Mouse (Mus musculus): Measurements from ENCODE around the gene Gm37240. TPM values are rescaled to one million over a fixed set of nuclear protein-coding genes. Genes with fewer than 3 reads are reported as not detected.
A peak's percentile ranks its signal among the peaks of the same experiment; 100 is the strongest.

Gm37240 gene
- polyA plus RNA-seq, 1 experiment from 2014 or later, result 15.1 TPM

DNA sequence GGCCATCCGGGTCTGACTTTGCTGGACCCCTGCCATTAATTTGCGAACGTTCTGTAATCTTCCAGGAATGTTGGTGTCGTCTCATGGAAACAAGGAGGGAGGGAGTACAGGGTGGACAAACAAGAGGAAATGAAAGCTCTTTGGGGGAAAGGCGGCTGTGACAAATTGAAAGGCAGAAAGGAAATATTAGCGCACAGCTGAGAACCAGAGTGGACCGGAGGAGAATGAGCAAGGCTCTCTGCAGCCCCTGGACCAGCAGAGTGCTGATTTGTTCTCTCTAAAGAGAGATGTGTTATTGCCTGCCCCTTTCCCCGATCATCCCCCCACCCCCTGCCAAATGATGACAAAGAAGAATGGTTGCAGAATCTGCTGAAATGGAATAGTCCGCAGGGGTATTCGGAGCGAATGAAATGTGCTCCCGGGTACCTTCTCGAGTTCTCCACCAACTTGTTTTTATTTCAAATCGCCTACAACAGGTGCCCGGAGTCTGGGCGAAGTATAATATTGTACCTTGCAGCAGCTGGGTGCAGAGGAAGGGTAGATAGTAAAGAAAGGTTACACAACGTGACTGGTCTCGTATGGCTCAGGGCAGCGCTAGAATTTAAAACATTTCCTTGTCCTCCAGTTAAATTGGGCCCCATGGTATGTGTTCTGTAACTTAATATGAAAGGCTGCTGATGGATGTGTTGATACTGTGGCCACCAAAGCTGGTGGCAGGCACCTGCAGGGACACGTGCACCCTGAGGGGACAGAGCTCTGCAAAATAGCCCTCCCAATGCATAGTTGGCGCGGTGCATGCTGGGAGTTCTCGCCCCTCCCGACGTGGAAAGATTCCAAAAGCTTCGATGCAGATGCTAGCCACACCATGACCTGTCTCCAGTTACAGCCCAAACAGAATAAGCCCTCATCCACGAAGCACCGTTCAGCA, 712.5 kb downstream of the Gm37240 start:
- Histone ChIP-seq H3K36me3 (ENCODE audit: control insufficient read depth, insufficient read depth, low read length) (no peaks in the 10 kb centered on the region), H3K9me3 (ENCODE audit: control insufficient read depth, low read length) (peaks cover 5% of the 10 kb centered on the region), H3K4me2 (replicated peaks; ENCODE audit: low read depth, low read length) (0 out of 2 replicates have a peak overlapping the region, but pooled peaks have one; percentile 13), H3K27ac (ENCODE audit: low read depth, low read length) (no peak overlapping the region), H3K9ac (ENCODE audit: low read depth, low read length) (no peak overlapping the region), H3K4me3 (ENCODE audit: low read length) (no peak overlapping the region), H3K27me3 (ENCODE audit: control insufficient read depth, insufficient read depth, low read length) (no peaks in the 10 kb centered on the region), H3K4me1 (ENCODE audit: control insufficient read depth, insufficient read depth, low read length) (peaks cover 3% of the 10 kb centered on the region; the same call in 1 of the 2 replicates)
- WGBS, result 44% methylated on average over 28 of the region's 28 CpGs
- ATAC-seq (ENCODE audit: low FRiP score, low TSS enrichment), result peak; percentile 78

DNA sequence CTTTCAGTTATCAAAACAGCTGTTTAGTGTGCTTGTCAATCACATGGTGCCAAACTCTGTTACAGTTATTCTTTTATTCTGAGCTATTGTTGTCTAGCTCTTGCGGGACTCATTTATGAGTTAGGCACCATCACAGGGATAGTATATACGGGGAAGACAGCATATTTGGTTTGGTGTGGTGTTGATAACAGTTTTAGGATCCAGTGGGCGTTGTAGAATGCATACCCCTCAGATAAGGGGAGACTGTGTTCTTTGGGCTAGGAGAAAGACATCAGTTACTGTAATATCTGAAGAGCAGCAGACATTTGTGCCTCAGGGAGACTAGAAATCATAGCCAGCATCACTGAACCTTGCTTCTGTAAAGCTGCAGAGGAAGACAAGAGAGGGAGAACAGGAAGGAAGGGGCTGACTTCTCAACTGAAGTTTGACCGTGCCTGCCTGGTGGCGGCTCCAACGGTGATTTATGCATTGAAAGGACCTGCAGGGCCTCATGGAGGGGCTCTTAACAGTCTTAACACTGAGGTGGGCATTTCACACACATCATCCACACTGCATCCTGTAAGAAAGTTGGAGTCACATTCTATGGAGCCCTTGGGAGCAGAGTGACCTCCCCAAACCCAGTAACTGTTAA, 713.8 kb downstream of the Gm37240 start:
- 48% methylated on average over 6 of the region's 6 CpGs for WGBS
- H3K4me2 ChIP-seq (replicated peaks; ENCODE audit: low read depth, low read length), result no peak overlapping the region
- no peak overlapping the region for H3K9ac ChIP-seq (ENCODE audit: low read depth, low read length)
- no peak overlapping the region for H3K4me3 ChIP-seq (ENCODE audit: low read length)
- H3K36me3 ChIP-seq (ENCODE audit: control insufficient read depth, insufficient read depth, low read length), result no peaks in the 10 kb centered on the region
- H3K27ac ChIP-seq (ENCODE audit: low read depth, low read length), result no peak overlapping the region
- H3K4me1 ChIP-seq (ENCODE audit: control insufficient read depth, insufficient read depth, low read length), result peaks cover 3% of the 10 kb centered on the region; the same call in 1 of the 2 replicates
- peaks cover 5% of the 10 kb centered on the region for H3K9me3 ChIP-seq (ENCODE audit: control insufficient read depth, low read length)
- ATAC-seq (ENCODE audit: low FRiP score, low TSS enrichment), result no peak
- no peaks in the 10 kb centered on the region for H3K27me3 ChIP-seq (ENCODE audit: control insufficient read depth, insufficient read depth, low read length)

DNA sequence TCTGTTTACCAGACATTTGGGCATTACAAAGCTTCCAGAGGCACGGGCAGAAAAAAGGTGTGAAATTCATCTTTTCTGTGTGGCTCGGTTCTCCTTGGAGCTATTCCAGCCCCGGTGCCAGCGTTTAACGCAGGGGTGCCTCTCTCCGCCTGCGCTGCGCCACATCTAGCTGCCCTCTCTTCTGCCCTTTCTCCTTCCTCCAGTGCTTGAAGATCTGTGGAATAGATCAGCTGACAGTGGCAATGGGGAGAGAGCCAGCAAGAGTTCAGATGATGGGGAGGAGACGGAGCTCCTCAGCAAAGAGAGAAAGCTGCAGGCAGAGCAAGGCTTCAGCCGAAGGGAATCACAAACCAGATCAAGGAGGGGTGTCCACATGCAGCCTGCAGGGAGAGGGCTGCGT, 714.8 kb downstream of the Gm37240 start:
- no peak for ATAC-seq (ENCODE audit: low FRiP score, low TSS enrichment)
- WGBS, result 58% methylated on average over 11 of the region's 11 CpGs
- no peak overlapping the region for H3K4me2 ChIP-seq (replicated peaks; ENCODE audit: low read depth, low read length)
- no peaks in the 10 kb centered on the region for H3K9me3 ChIP-seq (ENCODE audit: control insufficient read depth, low read length)
- H3K27ac ChIP-seq (ENCODE audit: low read depth, low read length), result no peak overlapping the region
- H3K36me3 ChIP-seq (ENCODE audit: control insufficient read depth, insufficient read depth, low read length), result no peaks in the 10 kb centered on the region
- peaks cover 3% of the 10 kb centered on the region; the same call in 1 of the 2 replicates for H3K4me1 ChIP-seq (ENCODE audit: control insufficient read depth, insufficient read depth, low read length)
- H3K27me3 ChIP-seq (ENCODE audit: control insufficient read depth, insufficient read depth, low read length), result no peaks in the 10 kb centered on the region
- no peak overlapping the region for H3K9ac ChIP-seq (ENCODE audit: low read depth, low read length)
- no peak overlapping the region for H3K4me3 ChIP-seq (ENCODE audit: low read length)

DNA sequence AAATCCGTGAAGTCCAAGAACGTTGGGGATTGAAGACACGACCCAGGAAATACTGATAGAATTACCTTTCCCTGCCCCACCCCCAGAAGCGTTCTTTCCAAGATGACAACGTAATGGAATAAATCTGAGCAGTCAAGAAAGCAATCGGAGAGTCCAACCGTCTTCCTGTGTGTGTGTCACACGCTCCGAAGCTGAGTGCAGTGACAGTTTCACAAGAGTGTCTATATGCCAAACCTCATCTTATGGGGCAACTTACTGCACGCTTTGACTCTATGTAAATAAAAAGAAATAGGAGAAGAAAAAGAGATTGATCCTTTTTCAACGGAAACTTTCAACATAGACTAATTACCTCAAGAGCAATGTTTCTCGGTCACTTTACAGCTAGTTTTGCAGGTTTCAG, 715.2 kb downstream of the Gm37240 start:
- Histone ChIP-seq H3K4me1 (ENCODE audit: control insufficient read depth, insufficient read depth, low read length) (peaks cover 3% of the 10 kb centered on the region; the same call in 1 of the 2 replicates), H3K4me3 (ENCODE audit: low read length) (no peak overlapping the region), H3K36me3 (ENCODE audit: control insufficient read depth, insufficient read depth, low read length) (no peaks in the 10 kb centered on the region), H3K9me3 (ENCODE audit: control insufficient read depth, low read length) (no peaks in the 10 kb centered on the region), H3K4me2 (replicated peaks; ENCODE audit: low read depth, low read length) (no peak overlapping the region), H3K9ac (ENCODE audit: low read depth, low read length) (no peak overlapping the region), H3K27me3 (ENCODE audit: control insufficient read depth, insufficient read depth, low read length) (no peaks in the 10 kb centered on the region), H3K27ac (ENCODE audit: low read depth, low read length) (no peak overlapping the region)
- ATAC-seq (ENCODE audit: low FRiP score, low TSS enrichment), result no peak
- 49% methylated on average over 12 of the region's 12 CpGs for WGBS

GRCm38 (mm10) chr3:85168816-85169215, 718.5 kb downstream of the Gm37240 start:
- no peak overlapping the region for H3K9ac ChIP-seq (ENCODE audit: low read depth, low read length)
- no peaks in the 10 kb centered on the region for H3K36me3 ChIP-seq (ENCODE audit: control insufficient read depth, insufficient read depth, low read length)
- no peak overlapping the region for H3K4me2 ChIP-seq (replicated peaks; ENCODE audit: low read depth, low read length)
- 82% methylated on average over 2 of the region's 2 CpGs for WGBS
- H3K9me3 ChIP-seq (ENCODE audit: control insufficient read depth, low read length), result no peaks in the 10 kb centered on the region
- no peak overlapping the region for H3K4me3 ChIP-seq (ENCODE audit: low read length)
- no peak for ATAC-seq (ENCODE audit: low FRiP score, low TSS enrichment)
- H3K27me3 ChIP-seq (ENCODE audit: control insufficient read depth, insufficient read depth, low read length), result no peaks in the 10 kb centered on the region
- no peak overlapping the region for H3K27ac ChIP-seq (ENCODE audit: low read depth, low read length)
- H3K4me1 ChIP-seq (ENCODE audit: control insufficient read depth, insufficient read depth, low read length), result no peaks in the 10 kb centered on the region

DNA sequence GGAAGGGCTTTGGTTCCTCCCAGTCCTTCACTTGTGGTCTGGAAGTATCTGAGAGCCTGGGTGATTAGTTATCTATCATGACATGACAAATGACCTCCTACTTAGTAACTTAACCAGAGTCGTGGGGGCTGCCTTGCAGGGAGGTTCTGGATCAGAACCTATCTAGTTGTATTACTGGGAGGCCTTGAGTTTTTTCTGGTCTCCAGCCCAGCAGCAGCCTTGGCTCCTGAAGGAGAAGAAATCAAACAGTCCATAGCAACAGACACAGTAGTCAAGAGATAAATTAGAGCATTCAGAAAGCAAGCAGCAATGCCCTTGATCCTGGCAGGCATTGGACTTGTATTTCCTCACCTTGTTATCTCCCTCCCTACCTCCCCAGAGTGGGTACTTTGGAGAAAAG, 722.4 kb downstream of the Gm37240 start:
- Histone ChIP-seq H3K9ac (ENCODE audit: low read depth, low read length) (no peak overlapping the region), H3K4me1 (ENCODE audit: control insufficient read depth, insufficient read depth, low read length) (no peaks in the 10 kb centered on the region), H3K27ac (ENCODE audit: low read depth, low read length) (no peak overlapping the region), H3K4me2 (replicated peaks; ENCODE audit: low read depth, low read length) (no peak overlapping the region), H3K27me3 (ENCODE audit: control insufficient read depth, insufficient read depth, low read length) (no peaks in the 10 kb centered on the region), H3K4me3 (ENCODE audit: low read length) (no peak overlapping the region), H3K9me3 (ENCODE audit: control insufficient read depth, low read length) (no peaks in the 10 kb centered on the region), H3K36me3 (ENCODE audit: control insufficient read depth, insufficient read depth, low read length) (no peaks in the 10 kb centered on the region)
- WGBS, result 15% methylated on average over 1 of the region's 1 CpGs
- no peak for ATAC-seq (ENCODE audit: low FRiP score, low TSS enrichment)

GRCm38 (mm10) chr3:85163396-85163795, 723.9 kb downstream of the Gm37240 start:
- Histone ChIP-seq H3K4me3 (ENCODE audit: low read length) (no peak overlapping the region), H3K9me3 (ENCODE audit: control insufficient read depth, low read length) (no peaks in the 10 kb centered on the region), H3K4me1 (ENCODE audit: control insufficient read depth, insufficient read depth, low read length) (no peaks in the 10 kb centered on the region), H3K27me3 (ENCODE audit: control insufficient read depth, insufficient read depth, low read length) (no peaks in the 10 kb centered on the region), H3K36me3 (ENCODE audit: control insufficient read depth, insufficient read depth, low read length) (no peaks in the 10 kb centered on the region), H3K4me2 (replicated peaks; ENCODE audit: low read depth, low read length) (no peak overlapping the region), H3K9ac (ENCODE audit: low read depth, low read length) (no peak overlapping the region), H3K27ac (ENCODE audit: low read depth, low read length) (no peak overlapping the region)
- ATAC-seq (ENCODE audit: low FRiP score, low TSS enrichment), result no peak
- WGBS, result 89% methylated on average over 5 of the region's 5 CpGs

DNA sequence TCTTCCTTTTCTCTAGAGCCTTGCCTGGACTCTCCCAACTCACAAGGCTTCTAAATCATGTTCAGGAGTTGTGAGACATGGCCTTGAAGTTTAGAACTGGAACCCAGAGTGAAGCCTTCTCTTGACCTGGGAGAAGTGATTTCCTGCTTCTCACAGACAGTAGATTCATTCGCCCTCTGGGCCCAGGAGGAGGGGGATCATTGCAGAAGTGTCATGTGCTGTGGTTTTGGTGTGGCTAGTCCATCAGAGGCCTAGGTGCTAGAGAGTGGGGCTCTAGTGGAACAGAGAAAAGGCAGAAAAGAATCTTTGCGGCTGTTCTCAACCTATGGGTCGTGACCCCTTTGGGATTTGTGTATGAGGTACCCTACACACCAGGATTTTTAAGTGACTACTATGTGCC, 724.9 kb downstream of the Gm37240 start:
- WGBS, result 95% methylated on average over 3 of the region's 3 CpGs
- H3K4me3 ChIP-seq (ENCODE audit: low read length), result no peak overlapping the region
- no peaks in the 10 kb centered on the region for H3K27me3 ChIP-seq (ENCODE audit: control insufficient read depth, insufficient read depth, low read length)
- H3K27ac ChIP-seq (ENCODE audit: low read depth, low read length), result no peak overlapping the region
- H3K9ac ChIP-seq (ENCODE audit: low read depth, low read length), result no peak overlapping the region
- H3K9me3 ChIP-seq (ENCODE audit: control insufficient read depth, low read length), result no peaks in the 10 kb centered on the region
- no peaks in the 10 kb centered on the region for H3K36me3 ChIP-seq (ENCODE audit: control insufficient read depth, insufficient read depth, low read length)
- no peak for ATAC-seq (ENCODE audit: low FRiP score, low TSS enrichment)
- H3K4me1 ChIP-seq (ENCODE audit: control insufficient read depth, insufficient read depth, low read length), result no peaks in the 10 kb centered on the region
- no peak overlapping the region for H3K4me2 ChIP-seq (replicated peaks; ENCODE audit: low read depth, low read length)

DNA sequence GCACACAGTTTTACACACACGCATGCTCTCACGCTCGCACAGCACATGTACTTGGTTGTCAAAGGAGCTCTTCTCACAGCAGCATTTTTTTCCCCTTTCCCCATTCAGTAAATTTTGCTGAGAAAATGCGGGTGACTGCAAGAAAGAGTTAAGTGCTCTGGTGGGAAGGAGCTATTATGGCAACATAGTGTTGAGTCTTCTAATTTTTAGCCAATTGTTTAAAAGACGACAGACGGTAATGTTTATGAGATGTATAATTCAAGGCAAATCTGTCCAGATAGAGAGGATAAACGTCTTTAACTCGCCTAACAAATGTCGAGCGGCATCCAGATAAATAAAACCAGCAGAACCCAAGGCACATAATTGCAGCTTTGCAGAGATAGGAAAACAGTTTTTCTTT, 726.5 kb downstream of the Gm37240 start:
- Histone ChIP-seq H3K36me3 (ENCODE audit: control insufficient read depth, insufficient read depth, low read length) (no peaks in the 10 kb centered on the region), H3K4me3 (ENCODE audit: low read length) (no peak overlapping the region), H3K9me3 (ENCODE audit: control insufficient read depth, low read length) (no peaks in the 10 kb centered on the region), H3K9ac (ENCODE audit: low read depth, low read length) (no peak overlapping the region), H3K4me1 (ENCODE audit: control insufficient read depth, insufficient read depth, low read length) (no peaks in the 10 kb centered on the region), H3K4me2 (replicated peaks; ENCODE audit: low read depth, low read length) (no peak overlapping the region), H3K27me3 (ENCODE audit: control insufficient read depth, insufficient read depth, low read length) (no peaks in the 10 kb centered on the region), H3K27ac (ENCODE audit: low read depth, low read length) (no peak overlapping the region)
- ATAC-seq (ENCODE audit: low FRiP score, low TSS enrichment), result no peak
- 81% methylated on average over 10 of the region's 10 CpGs for WGBS
